Mouse (Mus musculus): Measurements from ENCODE around the gene Kpna7. TPM values are rescaled to one million over a fixed set of nuclear protein-coding genes. Genes with fewer than 3 reads are reported as not detected.
A peak's percentile ranks its signal among the peaks of the same experiment; 100 is the strongest.

The Kpna7 gene
- polyA plus RNA-seq, 1 experiment from 2014 or later: not detected

- DNase-seq (ENCODE audit: low spot score): no peak
- Histone ChIP-seq H3K36me3 (no peaks in the 10 kb centered on the region), H3K4me3 (no peak overlapping the region), H3K27me3 (ENCODE audit: insufficient read depth, poor library complexity, severe bottlenecking) (no peaks in the 10 kb centered on the region), H3K4me1 (no peaks in the 10 kb centered on the region), H3K27ac (no peak overlapping the region), H3K9me3 (no peaks in the 10 kb centered on the region)
- WGBS: 28% methylated on average over 2 of the region's 2 CpGs
Measured at GRCm38 (mm10) chr5:144998491-144998890, 85.3 kb downstream of the Kpna7 start.

- Histone ChIP-seq H3K27ac (no peak overlapping the region), H3K9me3 (no peaks in the 10 kb centered on the region), H3K27me3 (ENCODE audit: insufficient read depth, poor library complexity, severe bottlenecking) (no peaks in the 10 kb centered on the region), H3K4me1 (peaks cover 6% of the 10 kb centered on the region; the same call in 1 of the 2 replicates), H3K4me3 (no peak overlapping the region), H3K36me3 (no peaks in the 10 kb centered on the region)
- no peak for DNase-seq (ENCODE audit: low spot score)
- WGBS: 73% methylated on average over 5 of the region's 5 CpGs
Measured at GRCm38 (mm10) chr5:144990481-144990880, 93.3 kb downstream of the Kpna7 start.

GRCm38 (mm10) chr5:144990051-144990450, 93.8 kb downstream of the Kpna7 start:
- no peak for DNase-seq (ENCODE audit: low spot score)
- no peaks in the 10 kb centered on the region for H3K36me3 ChIP-seq
- no peak overlapping the region for H3K27ac ChIP-seq
- peaks cover 6% of the 10 kb centered on the region; the same call in 1 of the 2 replicates for H3K4me1 ChIP-seq
- no peaks in the 10 kb centered on the region for H3K27me3 ChIP-seq (ENCODE audit: insufficient read depth, poor library complexity, severe bottlenecking)
- WGBS: 72% methylated on average over 2 of the region's 2 CpGs
- H3K9me3 ChIP-seq: no peaks in the 10 kb centered on the region
- no peak overlapping the region for H3K4me3 ChIP-seq

- Histone ChIP-seq H3K27me3 (ENCODE audit: insufficient read depth, poor library complexity, severe bottlenecking) (no peaks in the 10 kb centered on the region), H3K36me3 (no peaks in the 10 kb centered on the region), H3K27ac (no peak overlapping the region), H3K4me1 (peaks cover 6% of the 10 kb centered on the region; the same call in 1 of the 2 replicates), H3K9me3 (peaks cover under 1% of the 10 kb centered on the region; the same call in 1 of the 2 replicates), H3K4me3 (no peak overlapping the region)
- no peak for DNase-seq (ENCODE audit: low spot score)
- WGBS: 83% methylated on average over 4 of the region's 4 CpGs
Measured at GRCm38 (mm10) chr5:144989061-144989405, 94.8 kb downstream of the Kpna7 start.

- H3K27ac ChIP-seq: no peak overlapping the region
- no peaks in the 10 kb centered on the region for H3K27me3 ChIP-seq (ENCODE audit: insufficient read depth, poor library complexity, severe bottlenecking)
- H3K4me1 ChIP-seq: peaks cover 6% of the 10 kb centered on the region; the same call in 1 of the 2 replicates
- DNase-seq (ENCODE audit: low spot score): peak; percentile 79
- 42% methylated on average over 9 of the region's 9 CpGs for WGBS
- H3K36me3 ChIP-seq: no peaks in the 10 kb centered on the region
- H3K9me3 ChIP-seq: peaks cover 3% of the 10 kb centered on the region; the same call in 1 of the 2 replicates
- H3K4me3 ChIP-seq: no peak overlapping the region
Measured at GRCm38 (mm10) chr5:144988340-144989060, 95.3 kb downstream of the Kpna7 start.

- no peaks in the 10 kb centered on the region for H3K27me3 ChIP-seq (ENCODE audit: insufficient read depth, poor library complexity, severe bottlenecking)
Measured at GRCm38 (mm10) chr5:144987561-144987960, 96.3 kb downstream of the Kpna7 start.

GRCm38 (mm10) chr5:144984839-144985238, 99.0 kb downstream of the Kpna7 start:
- H3K4me1 ChIP-seq: peaks cover 6% of the 10 kb centered on the region; the same call in 1 of the 2 replicates
- H3K27me3 ChIP-seq (ENCODE audit: insufficient read depth, poor library complexity, severe bottlenecking): no peaks in the 10 kb centered on the region
- H3K9me3 ChIP-seq: peaks cover 3% of the 10 kb centered on the region; the same call in 1 of the 2 replicates
- no peak for DNase-seq (ENCODE audit: low spot score)
- 93% methylated on average over 5 of the region's 5 CpGs for WGBS
- H3K4me3 ChIP-seq: no peak overlapping the region
- no peaks in the 10 kb centered on the region for H3K36me3 ChIP-seq
- no peak overlapping the region for H3K27ac ChIP-seq

More at GRCm38 (mm10) chr5:144987561-144987960, 96.3 kb downstream of the Kpna7 start:
- H3K4me1 ChIP-seq: peaks cover 6% of the 10 kb centered on the region; the same call in 1 of the 2 replicates
- no peak for DNase-seq (ENCODE audit: low spot score)
- H3K4me3 ChIP-seq: no peak overlapping the region
- H3K27ac ChIP-seq: no peak overlapping the region
- WGBS: 93% methylated on average over 13 of the region's 13 CpGs
- peaks cover 3% of the 10 kb centered on the region; the same call in 1 of the 2 replicates for H3K9me3 ChIP-seq
- H3K36me3 ChIP-seq: no peaks in the 10 kb centered on the region

GRCm38 (mm10) chr5:144983227-144983626, 100.6 kb downstream of the Kpna7 start:
- H3K9me3 ChIP-seq: peaks cover 3% of the 10 kb centered on the region; the same call in 1 of the 2 replicates
- no peaks in the 10 kb centered on the region for H3K36me3 ChIP-seq
- H3K4me3 ChIP-seq: no peak overlapping the region
- H3K27ac ChIP-seq: no peak overlapping the region
- 89% methylated on average over 3 of the region's 3 CpGs for WGBS
- peaks cover 10% of the 10 kb centered on the region for H3K4me1 ChIP-seq
- no peaks in the 10 kb centered on the region for H3K27me3 ChIP-seq (ENCODE audit: insufficient read depth, poor library complexity, severe bottlenecking)
- DNase-seq (ENCODE audit: low spot score): no peak

GRCm38 (mm10) chr5:144979110-144979509, 104.7 kb downstream of the Kpna7 start:
- Histone ChIP-seq H3K9me3 (peaks cover 3% of the 10 kb centered on the region; the same call in 1 of the 2 replicates), H3K4me3 (no peak overlapping the region), H3K27ac (no peak overlapping the region), H3K36me3 (no peaks in the 10 kb centered on the region), H3K27me3 (ENCODE audit: insufficient read depth, poor library complexity, severe bottlenecking) (no peaks in the 10 kb centered on the region), H3K4me1 (peaks cover 9% of the 10 kb centered on the region)
- no peak for DNase-seq (ENCODE audit: low spot score)
- 83% methylated on average over 6 of the region's 6 CpGs for WGBS

- Histone ChIP-seq H3K27ac (no peak overlapping the region), H3K4me3 (no peak overlapping the region), H3K9me3 (no peaks in the 10 kb centered on the region), H3K4me1 (peaks cover 9% of the 10 kb centered on the region), H3K36me3 (no peaks in the 10 kb centered on the region), H3K27me3 (ENCODE audit: insufficient read depth, poor library complexity, severe bottlenecking) (no peaks in the 10 kb centered on the region)
- WGBS: 60% methylated on average over 10 of the region's 10 CpGs
- no peak for DNase-seq (ENCODE audit: low spot score)
Measured at GRCm38 (mm10) chr5:144978533-144979107, 105.2 kb downstream of the Kpna7 start.

- H3K27me3 ChIP-seq (ENCODE audit: insufficient read depth, poor library complexity, severe bottlenecking): peaks cover 21% of the 10 kb centered on the region
- DNase-seq (ENCODE audit: low spot score): no peak
- H3K36me3 ChIP-seq: no peaks in the 10 kb centered on the region
- no peaks in the 10 kb centered on the region for H3K9me3 ChIP-seq
- H3K4me3 ChIP-seq: no peak overlapping the region
- WGBS: 87% methylated on average over 3 of the region's 3 CpGs
- H3K27ac ChIP-seq: no peak overlapping the region
- 0 out of 2 replicates have a peak, but pooled peaks cover under 1% of the 10 kb centered on the region for H3K4me1 ChIP-seq
Measured at GRCm38 (mm10) chr5:144971266-144971665, 112.6 kb downstream of the Kpna7 start.

- Histone ChIP-seq H3K27ac (peak within 1 kb of the TSS; percentile 97), H3K27me3 (ENCODE audit: insufficient read depth, poor library complexity, severe bottlenecking) (peaks cover 21% of the 10 kb centered on the region), H3K36me3 (0 out of 2 replicates have a peak, but pooled peaks cover 5% of the 10 kb centered on the region), H3K4me1 (peaks cover 42% of the 10 kb centered on the region), H3K9me3 (no peaks in the 10 kb centered on the region), H3K4me3 (peak within 1 kb of the TSS; percentile 87)
- 5% methylated on average over 89 of the region's 89 CpGs for WGBS
- DNase-seq (ENCODE audit: low spot score): peak; percentile 93
Measured at GRCm38 (mm10) chr5:144965639-144966351, 118.0 kb downstream of the Kpna7 start, which contains the start of gene Smurf1. Smurf1 (minus strand) TSS chr5:144965847.
